Mouse (Mus musculus) ES-Bruce4 (cell line): ENCODE measurements at regions not wholly inside any gene's neighbourhood (a gene's known extent, or its start where the extent isn't known, plus 50 kb on each side); places are given as distances from the start of the nearest gene placed in this dataset.

Experiments
- CTCF ChIP-seq: IDR thresholded peaks from one replicate; pipeline ENCODE4 v1.8.1; 2011; ENCODE audit warnings: low read depth, low read length
- EP300 ChIP-seq: IDR thresholded peaks from 2 replicates; pipeline ENCODE4 v1.6.1; 2011; ENCODE audit warnings: low read depth, low read length; ENCODE audit not compliant: insufficient read depth
- POLR2A ChIP-seq: IDR thresholded peaks from one replicate; pipeline ENCODE4 v1.8.1; 2011; ENCODE audit warnings: low read length; ENCODE audit not compliant: insufficient read depth

DNA sequence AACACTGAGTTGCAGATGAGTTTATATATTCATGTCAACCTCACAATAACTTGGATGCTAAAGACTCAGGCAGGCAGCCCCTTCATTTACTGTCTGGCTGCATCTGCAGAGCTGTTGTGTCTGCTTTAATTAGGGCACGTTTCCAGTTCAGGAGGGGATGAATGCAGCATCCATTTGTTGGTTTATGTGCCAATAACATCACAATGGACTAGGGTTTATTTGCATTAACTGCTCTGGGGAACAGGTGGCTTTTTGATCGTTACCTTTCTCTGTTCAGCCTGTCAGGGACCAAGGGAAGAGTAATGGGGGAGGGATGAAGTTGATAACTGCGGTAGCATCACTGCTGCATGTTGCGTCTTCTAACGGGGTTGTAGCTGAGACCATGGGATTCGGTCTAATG, 425.3 kb upstream of the Stxbp6 start:
- TF ChIP-seq CTCF (no peak), EP300 (no peak), POLR2A (no peak)
